Comparison of ENCODE assay signal across 8 mouse cellular contexts in the genomic region with DNA sequence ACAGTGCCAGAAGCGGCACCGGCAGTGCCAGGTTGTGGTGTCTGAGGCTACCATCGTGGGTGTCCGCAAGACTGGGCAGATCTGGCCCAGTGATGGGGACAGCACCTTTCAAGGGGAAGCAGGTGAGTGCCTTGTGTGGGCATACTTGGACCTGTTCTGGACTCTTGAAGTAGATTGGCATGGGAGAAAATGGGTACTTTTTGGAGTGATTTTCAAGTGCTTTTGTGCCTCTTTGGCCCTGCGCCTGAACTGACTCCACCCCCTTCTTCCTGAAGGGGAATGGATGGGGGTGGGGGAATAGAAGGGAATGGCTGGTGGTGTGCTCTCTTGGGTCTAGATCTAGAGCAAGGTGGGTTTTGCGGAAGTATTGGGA. TPM values are rescaled to one million over a fixed set of nuclear protein-coding genes. Genes with fewer than 3 reads are reported as not detected.
DNase-seq lines count a peak whose midpoint lies in the region; ATAC-seq lines count a peak whose summit lies in the region.

No protein-coding gene starts in this region.

- peak; percentile 27 for DNase-seq in embryo, embryonic 11 days
- no peak for DNase-seq in embryo, embryonic 9.5 days (ENCODE audit: extremely low spot score)
- DNase-seq in Muller cell, postnatal 12 days (ENCODE audit: inconsistent ontology term) = peak; percentile 31
- no peak for DNase-seq in heart, embryonic 10.5 days (ENCODE audit: low spot score)
- DNase-seq in lung, postnatal 36 days = peak; percentile 82
- DNase-seq in frontal cortex, adult 2 months (ENCODE audit: extremely low spot score in 1 of 2, low spot score in 1 of 2) = no peak
- DNase-seq in adrenal gland, postnatal 4 days (ENCODE audit: low spot score in 2 of 2) = no peak

- H3K4me3 ChIP-seq in heart, embryonic 10.5 days = peak overlapping the region; percentile 91
- H3K4me3 ChIP-seq in kidney, embryonic 15.5 days (replicated peaks) = peak overlapping the region; percentile 77

- H3K9ac ChIP-seq in kidney, embryonic 15.5 days = peak overlapping the region; percentile 76

- no peaks in the 10 kb centered on the region for H3K9me3 ChIP-seq in heart, embryonic 10.5 days
- no peaks in the 10 kb centered on the region for H3K9me3 ChIP-seq in kidney, embryonic 15.5 days (replicated peaks)

- H3K4me1 ChIP-seq in heart, embryonic 10.5 days = peaks cover 48% of the 10 kb centered on the region
- H3K4me1 ChIP-seq in kidney, embryonic 15.5 days = peaks cover 49% of the 10 kb centered on the region

- peaks cover 28% of the 10 kb centered on the region for H3K27me3 ChIP-seq in heart, embryonic 10.5 days (ENCODE audit: insufficient read depth, poor library complexity, severe bottlenecking)
- H3K27me3 ChIP-seq in kidney, embryonic 15.5 days = no peaks in the 10 kb centered on the region

- 15% methylated on average over 6 of the region's 6 CpGs for WGBS in heart, embryonic 10.5 days
- 13% methylated on average over 6 of the region's 6 CpGs for WGBS in kidney, embryonic 15.5 days

- peak overlapping the region; percentile 86 for H3K4me2 ChIP-seq in kidney, embryonic 15.5 days

- ATAC-seq in kidney, embryonic 15.5 days (replicated peaks; ENCODE audit: low FRiP score) = no peak

- peaks cover 15% of the 10 kb centered on the region; the same call in 1 of the 2 replicates for H3K36me3 ChIP-seq in heart, embryonic 10.5 days
- H3K36me3 ChIP-seq in kidney, embryonic 15.5 days = no peaks in the 10 kb centered on the region

- no peak overlapping the region for H3K27ac ChIP-seq in heart, embryonic 10.5 days
- H3K27ac ChIP-seq in kidney, embryonic 15.5 days = no peak overlapping the region

RNA-seq across cellular contexts. Expression of a gene that starts 1.8 kb away (rescaled TPM):
- 26.6 and 41.3 TPM in 2 replicates for polyA plus RNA-seq in heart, embryonic 10.5 days (2016; fragmentation: Nextera tagmentation; extraction: Ambion mirVana)
- polyA plus RNA-seq in kidney, embryonic 15.5 days (2015; fragmentation: Nextera tagmentation; extraction: Ambion mirVana) = 6.0 and 6.6 TPM in 2 replicates
- 68.9 and 69.4 TPM in 2 replicates for polyA plus RNA-seq in frontal cortex, adult 2 months (2012; rRNA removed)
- 10 to 100 TPM; 28.2 to 31.7 TPM for total RNA-seq in adrenal gland, postnatal 4 days (2021)

RNA-seq across cellular contexts. Expression of a gene that starts 25.3 kb away (rescaled TPM):
- 5.8 and 8.6 TPM in 2 replicates for polyA plus RNA-seq in heart, embryonic 10.5 days (2016; fragmentation: Nextera tagmentation; extraction: Ambion mirVana)
- polyA plus RNA-seq in kidney, embryonic 15.5 days (2015; fragmentation: Nextera tagmentation; extraction: Ambion mirVana) = 9.3 and 12.8 TPM in 2 replicates
- 41.6 TPM in 2 replicates for polyA plus RNA-seq in frontal cortex, adult 2 months (2012; rRNA removed)
- total RNA-seq in adrenal gland, postnatal 4 days (2021) = 10 to 100 TPM; 23.7 to 23.9 TPM

RNA-seq across cellular contexts. Expression of a gene that starts 29.8 kb away (rescaled TPM):
- not detected in 2 replicates for polyA plus RNA-seq in heart, embryonic 10.5 days (2016; fragmentation: Nextera tagmentation; extraction: Ambion mirVana)
- polyA plus RNA-seq in kidney, embryonic 15.5 days (2015; fragmentation: Nextera tagmentation; extraction: Ambion mirVana) = not detected in 2 replicates
- 0.32 and 0.42 TPM in 2 replicates for polyA plus RNA-seq in frontal cortex, adult 2 months (2012; rRNA removed)
- under 1 TPM; 0.25 to 0.34 TPM for total RNA-seq in adrenal gland, postnatal 4 days (2021)

Comparison
In these comparisons a context has a peak if more than half of its experiments do, and no peak if none do; other contexts are left out.
1. DNase-seq: peak in embryo, embryonic 11 days (single experiment), Muller cell, postnatal 12 days (single experiment) and lung, postnatal 36 days (single experiment); none in embryo, embryonic 9.5 days (single experiment), heart, embryonic 10.5 days (single experiment), frontal cortex, adult 2 months (0 of 2) and adrenal gland, postnatal 4 days (0 of 2).